ENCODE assay signal across 8 mouse cellular contexts in the genomic region with DNA sequence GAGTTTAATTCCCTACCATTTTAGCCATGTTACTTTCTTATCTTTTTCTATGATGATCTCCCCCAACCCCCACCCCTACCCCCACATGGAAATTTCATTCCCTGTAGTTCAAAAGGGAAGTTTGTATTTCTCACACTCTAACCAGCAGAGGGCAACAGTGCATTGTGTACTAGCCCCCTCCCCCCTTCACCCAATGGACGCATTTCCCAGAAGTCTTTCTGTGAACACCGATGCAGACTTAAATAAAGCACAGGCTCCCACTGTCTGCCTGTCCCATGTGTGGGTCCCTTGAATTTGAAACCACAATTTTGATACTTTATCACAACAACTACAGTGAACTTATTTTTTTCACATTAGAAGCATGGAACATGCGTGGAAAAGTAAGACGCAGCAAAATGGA.
DNase-seq lines count a peak whose midpoint lies in the region; ATAC-seq and TF ChIP-seq lines count a peak whose summit lies in the region.
"Had no signal": no experiment of that assay in that cellular context is flagged by ENCODE, and none has a peak within 500 bp of the region (broad histone marks: within the 10 kb centered on the region; RNA-seq: fewer than 3 reads in every experiment).

No protein-coding gene starts in this region.

- H3K27me3 ChIP-seq in cerebellum, adult 2 months (ENCODE audit: control insufficient read depth, insufficient read depth, low read length): no peaks in the 10 kb centered on the region
- no peaks in the 10 kb centered on the region for H3K27me3 ChIP-seq in forebrain, embryonic 13.5 days

- ATAC-seq in forebrain, embryonic 13.5 days: peak; percentile 61

- peak overlapping the region; percentile 11; the same call in 1 of the 2 replicates for H3K4me2 ChIP-seq in forebrain, embryonic 13.5 days

- whole genome bisulfite sequencing in cerebellum, adult 2 months: 41% methylated on average over 4 of the region's 4 CpGs
- WGBS in forebrain, embryonic 13.5 days: 44% methylated on average over 4 of the region's 4 CpGs

- H3K36me3 ChIP-seq in forebrain, embryonic 13.5 days (ENCODE audit: poor library complexity, severe bottlenecking): no peaks in the 10 kb centered on the region

- peak; percentile 8 for DNase-seq in ovary, postnatal 36 days (ENCODE audit: low spot score)
- no peak for DNase-seq in ovary, postnatal 10 days (ENCODE audit: low spot score)
- DNase-seq in cerebellum, adult 2 months: peak; percentile 18 to 45
- DNase-seq in kidney, postnatal 14 days: peak; percentile 49
- peak; percentile 76 for DNase-seq in lung, postnatal 10 days
- no peak for DNase-seq in spleen, adult 18-20 months

- TF ChIP-seq POLR2A in cerebellum, adult 2 months (IDR thresholded peaks at IDR 0.05; ENCODE audit: borderline replicate concordance, insufficient read depth, low read length): no peak

- H3K4me3 ChIP-seq in cerebellum, adult 2 months (replicated peaks; ENCODE audit: insufficient read depth, low read depth, low read length): no peak overlapping the region
- no peak overlapping the region for H3K4me3 ChIP-seq in forebrain, embryonic 13.5 days
- H3K4me3 ChIP-seq: erythroblast, embryonic 14.5 days had no signal

- no peak overlapping the region for H3K27ac ChIP-seq in cerebellum, adult 2 months (ENCODE audit: insufficient read depth, low read length)
- H3K27ac ChIP-seq in forebrain, embryonic 13.5 days: no peak overlapping the region

- peak; percentile 64 for TF ChIP-seq CTCF in cerebellum, adult 2 months (IDR thresholded peaks at IDR 0.05; ENCODE audit: borderline replicate concordance, insufficient read depth, low read depth, low read length)

- H3K9me3 ChIP-seq in forebrain, embryonic 13.5 days (replicated peaks): no peaks in the 10 kb centered on the region

- H3K9ac ChIP-seq in forebrain, embryonic 13.5 days: no peak overlapping the region

- H3K4me1 ChIP-seq in cerebellum, adult 2 months (ENCODE audit: control insufficient read depth, insufficient read depth, low read length): no peaks in the 10 kb centered on the region
- peaks cover 9% of the 10 kb centered on the region; the same call in 1 of the 2 replicates for H3K4me1 ChIP-seq in forebrain, embryonic 13.5 days

Comparison
In these comparisons a context has a peak if more than half of its experiments do, and no peak if none do; other contexts are left out.
1. DNase-seq: peak in ovary, postnatal 36 days (single experiment), cerebellum, adult 2 months (2 of 2), kidney, postnatal 14 days (single experiment) and lung, postnatal 10 days (single experiment); none in ovary, postnatal 10 days (single experiment) and spleen, adult 18-20 months (0 of 2).